Mouse (Mus musculus): ENCODE measurements around the gene Myo15. TPM values are rescaled to one million over a fixed set of nuclear protein-coding genes. Genes with fewer than 3 reads are reported as not detected.
"Not testable (repeated sequence)": the region's sequence is repeated elsewhere in the genome, so short reads cannot be mapped to it uniquely, and the experiment has no call there.

The Myo15 gene
- polyA plus RNA-seq, 1 experiment from 2014 or later, result 0.09 TPM

GRCm38 (mm10) chr11:60436618-60437017 is 32.5 kb upstream of the Myo15 start:
- H3K4me3 ChIP-seq (ENCODE audit: low read depth, low read length), result no peak overlapping the region
- H3K9me3 ChIP-seq (ENCODE audit: low read length), result no peaks in the 10 kb centered on the region
- H3K4me1 ChIP-seq (ENCODE audit: insufficient read depth), result no peaks in the 10 kb centered on the region
- TF ChIP-seq CTCF (IDR thresholded peaks at IDR 0.05; ENCODE audit: low read depth) (no peak), EP300 (IDR thresholded peaks at IDR 0.05; ENCODE audit: low read depth) (no peak)
- WGBS (ENCODE audit: insufficient replicate concordance), result 69% methylated on average over 3 of the region's 3 CpGs
- ATAC-seq (peak; percentile 29; the same call in 1 of the 2 replicates), DNase-seq (no peak)
- no peaks in the 10 kb centered on the region for H3K27me3 ChIP-seq (ENCODE audit: insufficient read depth, low read length)
- H3K27ac ChIP-seq (ENCODE audit: low read depth), result no peak overlapping the region
- H3K36me3 ChIP-seq (replicated peaks; ENCODE audit: insufficient read depth, low read length), result peaks cover 56% of the 10 kb centered on the region
- no peak overlapping the region for H3K9ac ChIP-seq (replicated peaks)
- no peak overlapping the region for H3K4me2 ChIP-seq (ENCODE audit: low read depth, low read length)

- H3K27ac ChIP-seq (ENCODE audit: low read depth); ATAC-seq; H3K9ac ChIP-seq (replicated peaks); DNase-seq; H3K4me3 ChIP-seq (ENCODE audit: low read depth, low read length); H3K4me2 ChIP-seq (ENCODE audit: low read depth, low read length); H3K9me3 ChIP-seq (ENCODE audit: low read length); H3K4me1 ChIP-seq (ENCODE audit: insufficient read depth); H3K27me3 ChIP-seq (ENCODE audit: insufficient read depth, low read length): not testable (repeated sequence)
- 60% methylated on average over 1 of the region's 1 CpGs for WGBS (ENCODE audit: insufficient replicate concordance)
- peaks cover 57% of the 10 kb centered on the region for H3K36me3 ChIP-seq (replicated peaks; ENCODE audit: insufficient read depth, low read length)
Measured at GRCm38 (mm10) chr11:60439621-60440020, 29.5 kb upstream of the Myo15 start.

- Histone ChIP-seq H3K9ac (replicated peaks) (no peak overlapping the region), H3K36me3 (replicated peaks; ENCODE audit: insufficient read depth, low read length) (peaks cover 58% of the 10 kb centered on the region), H3K4me3 (ENCODE audit: low read depth, low read length) (no peak overlapping the region), H3K27ac (ENCODE audit: low read depth) (no peak overlapping the region), H3K27me3 (ENCODE audit: insufficient read depth, low read length) (no peaks in the 10 kb centered on the region), H3K4me1 (ENCODE audit: insufficient read depth) (no peaks in the 10 kb centered on the region), H3K9me3 (ENCODE audit: low read length) (no peaks in the 10 kb centered on the region), H3K4me2 (ENCODE audit: low read depth, low read length) (no peak overlapping the region)
- no peak for DNase-seq
- WGBS (ENCODE audit: insufficient replicate concordance), result 66% methylated on average over 7 of the region's 7 CpGs
- TF ChIP-seq EP300 (IDR thresholded peaks at IDR 0.05; ENCODE audit: low read depth) (no peak), CTCF (IDR thresholded peaks at IDR 0.05; ENCODE audit: low read depth) (no peak)
- ATAC-seq, result no peak
Measured at GRCm38 (mm10) chr11:60440176-60440575, 29.0 kb upstream of the Myo15 start.

GRCm38 (mm10) chr11:60442896-60443295 is 26.2 kb upstream of the Myo15 start:
- H3K27ac ChIP-seq (ENCODE audit: low read depth), result no peak overlapping the region
- DNase-seq, result no peak
- peaks cover 40% of the 10 kb centered on the region for H3K36me3 ChIP-seq (replicated peaks; ENCODE audit: insufficient read depth, low read length)
- no peaks in the 10 kb centered on the region for H3K27me3 ChIP-seq (ENCODE audit: insufficient read depth, low read length)
- H3K4me3 ChIP-seq (ENCODE audit: low read depth, low read length), result no peak overlapping the region
- TF ChIP-seq CTCF (IDR thresholded peaks at IDR 0.05; ENCODE audit: low read depth) (no peak), EP300 (IDR thresholded peaks at IDR 0.05; ENCODE audit: low read depth) (no peak)
- H3K9ac ChIP-seq (replicated peaks), result no peak overlapping the region
- no peaks in the 10 kb centered on the region for H3K4me1 ChIP-seq (ENCODE audit: insufficient read depth)
- no peak for ATAC-seq
- no peaks in the 10 kb centered on the region for H3K9me3 ChIP-seq (ENCODE audit: low read length)
- 77% methylated on average over 6 of the region's 6 CpGs for WGBS (ENCODE audit: insufficient replicate concordance)
- H3K4me2 ChIP-seq (ENCODE audit: low read depth, low read length), result no peak overlapping the region

GRCm38 (mm10) chr11:60444007-60444406 is 25.1 kb upstream of the Myo15 start:
- ATAC-seq (no peak), DNase-seq (no peak)
- H3K9me3 ChIP-seq (ENCODE audit: low read length), result no peaks in the 10 kb centered on the region
- peaks cover 30% of the 10 kb centered on the region for H3K36me3 ChIP-seq (replicated peaks; ENCODE audit: insufficient read depth, low read length)
- TF ChIP-seq EP300 (IDR thresholded peaks at IDR 0.05; ENCODE audit: low read depth) (no peak), CTCF (IDR thresholded peaks at IDR 0.05; ENCODE audit: low read depth) (no peak)
- no peaks in the 10 kb centered on the region for H3K4me1 ChIP-seq (ENCODE audit: insufficient read depth)
- H3K27me3 ChIP-seq (ENCODE audit: insufficient read depth, low read length), result no peaks in the 10 kb centered on the region
- 83% methylated on average over 4 of the region's 4 CpGs for WGBS (ENCODE audit: insufficient replicate concordance)
- no peak overlapping the region for H3K4me2 ChIP-seq (ENCODE audit: low read depth, low read length)
- H3K9ac ChIP-seq (replicated peaks), result no peak overlapping the region
- no peak overlapping the region for H3K4me3 ChIP-seq (ENCODE audit: low read depth, low read length)
- no peak overlapping the region for H3K27ac ChIP-seq (ENCODE audit: low read depth)

- H3K4me2 ChIP-seq (ENCODE audit: low read depth, low read length), result peak within 1 kb of the TSS; percentile 86
Measured at GRCm38 (mm10) chr11:60454080-60454744, 14.9 kb upstream of the Myo15 start, which contains the start of gene Drg2. TSS of gene Drg2 (plus strand) at chr11:60454591.

More at GRCm38 (mm10) chr11:60454080-60454744, 14.9 kb upstream of the Myo15 start, which contains the start of gene Drg2:
- H3K36me3 ChIP-seq (replicated peaks; ENCODE audit: insufficient read depth, low read length), result peaks cover 21% of the 10 kb centered on the region
- peak; percentile 90 for DNase-seq
- peak within 1 kb of the TSS; percentile 62 for H3K27ac ChIP-seq (ENCODE audit: low read depth)
- peaks cover 12% of the 10 kb centered on the region for H3K4me1 ChIP-seq (ENCODE audit: insufficient read depth)
- H3K9me3 ChIP-seq (ENCODE audit: low read length), result no peaks in the 10 kb centered on the region
- peak within 1 kb of the TSS; percentile 73 for H3K4me3 ChIP-seq (ENCODE audit: low read depth, low read length)
- TF ChIP-seq EP300 (IDR thresholded peaks at IDR 0.05; ENCODE audit: low read depth) (no peak), CTCF (IDR thresholded peaks at IDR 0.05; ENCODE audit: low read depth) (no peak)
- peak within 1 kb of the TSS; percentile 83 for H3K9ac ChIP-seq (replicated peaks)
- no peaks in the 10 kb centered on the region for H3K27me3 ChIP-seq (ENCODE audit: insufficient read depth, low read length)
- peak; percentile 96 for ATAC-seq
- 4% methylated on average over 27 of the region's 27 CpGs for WGBS (ENCODE audit: insufficient replicate concordance)
